Mouse (Mus musculus) lung, postnatal 4 days (tissue): ENCODE measurements around the gene Rbm26.

Experiments
- DNase-seq, 2 experiments: peaks; one replicate each; pipeline ENCODE4 v3.0.0; 2021

The Rbm26 gene

DNA sequence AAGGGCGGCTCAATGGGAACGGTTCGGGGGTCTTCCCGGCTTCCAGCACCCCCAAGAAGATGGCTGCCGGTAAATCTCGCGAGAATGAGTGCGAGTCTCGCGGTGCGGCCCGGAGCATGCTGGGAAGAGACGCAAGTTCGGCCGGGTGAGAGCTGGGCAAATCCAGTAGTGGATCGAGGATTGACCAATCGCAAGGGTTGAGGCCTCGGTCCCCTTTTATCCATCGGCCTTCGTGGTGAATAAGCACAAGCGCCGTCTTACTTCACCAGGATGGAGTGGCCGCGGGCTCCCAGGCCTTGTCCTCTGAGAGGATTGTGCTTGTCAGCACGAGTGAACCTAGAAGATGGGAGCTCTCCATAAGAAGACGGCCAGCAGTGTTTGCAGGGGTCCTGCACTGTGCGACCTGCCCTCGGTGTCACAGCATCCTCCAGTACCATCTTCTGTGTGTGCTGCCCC is at the start of gene Rbm26:
TSS of gene Rbm26 (minus strand) at position 90 of the 456 bp plus-strand sequence.
- DNase-seq = peak; percentile 97 to 98

DNA sequence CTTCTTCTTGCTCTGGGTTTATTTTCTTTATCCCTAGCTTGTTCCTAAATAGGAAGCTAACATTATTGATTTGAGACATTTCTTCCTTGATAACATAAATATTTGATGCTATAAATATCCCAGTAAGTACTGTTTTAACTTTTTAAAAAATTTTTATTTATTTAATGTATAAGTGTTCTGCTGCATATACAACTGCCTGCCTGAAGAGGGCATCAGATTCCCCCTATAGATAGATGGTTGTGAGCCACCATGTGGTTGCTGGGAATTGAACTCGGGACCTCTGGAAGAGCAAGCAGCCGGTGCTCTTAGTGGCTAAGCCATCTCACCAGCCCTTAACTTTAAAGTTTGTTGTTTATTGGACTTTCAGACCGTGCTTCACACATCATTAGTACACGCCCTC is 48.7 kb upstream of the Rbm26 start:
- DNase-seq = no peak

DNA sequence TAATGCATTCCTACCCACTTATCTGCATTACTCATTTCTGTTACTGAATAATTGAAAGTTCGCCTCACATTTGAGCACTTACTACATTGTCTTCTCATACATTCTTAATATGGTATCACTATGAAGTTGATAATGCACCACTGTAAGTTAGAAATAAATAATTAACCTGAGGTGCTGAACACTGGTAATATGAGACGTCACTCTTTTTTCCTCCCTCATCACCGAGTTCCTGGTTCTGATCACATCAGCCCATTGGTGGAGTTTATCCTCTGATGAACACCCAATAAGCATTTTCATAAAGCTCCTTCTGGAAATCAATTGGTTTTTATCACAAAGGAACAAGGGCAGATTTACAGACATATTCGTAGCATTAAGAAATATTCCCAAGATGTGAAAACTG is 45.1 kb upstream of the Rbm26 start:
- DNase-seq = no peak

DNA sequence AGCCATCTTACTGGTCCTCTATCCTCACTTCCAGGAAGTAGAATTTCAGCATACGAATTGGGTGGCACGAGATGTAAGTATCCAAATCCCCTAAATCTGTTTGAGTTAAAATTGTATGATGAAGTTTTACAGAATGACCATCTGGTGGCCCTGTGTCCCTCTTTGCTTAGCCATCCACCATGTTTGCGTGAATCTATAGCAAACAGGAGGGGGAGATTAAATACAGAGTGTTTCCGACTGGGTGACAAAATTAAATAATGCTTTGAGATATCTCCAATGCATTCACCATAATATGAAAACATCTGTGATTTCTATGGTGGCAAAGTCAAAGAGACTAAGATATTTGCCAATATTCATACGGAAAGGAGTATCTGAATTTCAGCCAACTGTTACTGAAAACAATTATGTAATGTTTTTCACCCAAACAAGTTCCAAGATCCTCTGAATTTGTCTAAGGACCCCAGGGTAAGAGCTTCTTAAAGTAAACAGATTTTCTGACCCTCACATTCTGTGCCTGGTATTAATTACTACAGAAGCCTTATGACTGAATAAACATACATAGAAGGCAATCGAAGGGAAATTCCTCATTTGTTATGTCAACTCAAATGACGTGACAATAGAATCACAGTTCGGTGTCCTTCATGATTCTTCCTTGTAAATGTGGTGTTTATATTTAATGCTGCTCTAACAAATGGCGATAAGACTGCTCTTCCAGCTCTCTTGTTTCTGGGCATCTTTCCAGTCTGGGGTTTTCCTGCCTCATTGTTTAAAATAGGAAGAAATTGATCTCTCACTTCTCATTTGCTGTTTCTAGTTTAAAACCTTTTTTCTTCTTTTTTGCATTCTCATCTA is 42.6 kb upstream of the Rbm26 start:
- DNase-seq = no peak

DNA sequence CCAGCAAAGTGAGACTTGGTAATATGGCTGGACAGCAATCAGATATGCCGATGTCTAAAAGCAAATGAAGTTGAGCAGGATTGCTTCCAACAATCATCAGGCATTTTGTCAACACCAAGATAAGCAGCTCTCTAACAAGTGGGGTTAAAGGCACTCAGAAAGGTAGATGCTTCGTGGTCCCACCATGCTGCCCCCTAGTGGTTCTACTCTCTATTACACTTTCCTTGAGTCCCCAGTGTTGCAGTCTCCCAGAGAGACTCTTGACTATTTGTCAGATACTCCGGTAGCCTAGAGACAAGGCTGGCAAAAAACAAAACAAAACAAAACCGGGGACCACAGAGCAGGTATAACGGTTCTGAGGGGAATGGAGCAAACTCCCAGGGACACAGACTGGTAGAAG is 21.3 kb upstream of the Rbm26 start:
- no peak for DNase-seq

DNA sequence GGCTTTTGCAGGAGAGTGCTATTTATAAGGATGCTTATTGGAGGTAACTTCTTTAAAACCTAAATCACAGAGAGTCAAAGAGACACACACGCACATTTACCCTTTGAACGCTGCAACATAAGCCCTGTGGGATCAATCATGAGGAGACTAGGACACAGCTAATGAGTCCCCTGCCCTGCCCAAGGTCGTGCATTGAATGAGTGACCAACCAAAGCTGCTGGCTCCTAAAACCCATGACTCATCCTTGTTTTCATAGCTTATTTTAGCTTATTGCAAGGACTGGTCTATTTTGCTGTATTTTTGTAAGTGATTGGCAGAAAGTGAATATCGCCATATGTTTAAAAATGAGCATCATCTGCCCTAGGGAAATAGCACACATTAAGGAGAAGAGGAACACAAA is 17.6 kb upstream of the Rbm26 start:
- no peak for DNase-seq

DNA sequence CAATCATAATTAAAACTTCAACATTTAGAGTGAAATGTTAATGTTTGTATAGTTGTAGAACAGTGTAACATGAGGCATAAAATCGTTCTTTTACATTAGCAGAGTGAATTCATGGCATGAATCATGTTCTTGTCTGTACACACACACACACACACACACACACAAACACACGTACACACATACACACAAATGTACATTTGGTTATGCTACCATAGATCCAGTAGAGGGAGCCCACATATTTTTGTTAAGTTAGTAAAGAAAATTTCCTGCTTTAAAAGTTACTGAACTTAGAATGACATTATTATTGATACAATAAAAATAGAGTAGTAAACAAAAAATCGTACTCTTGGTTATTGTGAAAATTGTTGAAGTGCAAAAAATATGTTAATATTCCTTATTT is 7.7 kb upstream of the Rbm26 start:
- no peak for DNase-seq

DNA sequence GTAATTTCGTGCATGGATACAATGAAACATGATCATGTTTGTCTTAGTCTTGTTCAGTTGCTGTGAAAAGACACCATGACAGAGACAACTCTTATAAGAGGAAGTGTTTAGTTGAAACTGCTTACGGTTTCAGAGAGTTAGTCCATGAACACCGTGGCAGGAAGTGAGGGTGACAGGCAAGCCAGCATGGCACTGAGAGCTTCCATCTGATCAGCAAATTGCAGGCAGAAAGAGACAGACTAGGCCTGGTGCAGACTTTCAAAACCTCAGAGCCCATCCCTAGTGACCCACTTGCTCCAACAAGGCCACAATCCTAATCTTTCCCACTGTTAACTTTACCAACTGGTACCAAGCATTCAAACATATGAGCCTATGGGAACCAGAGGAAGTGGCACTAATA is 5.7 kb upstream of the Rbm26 start:
- DNase-seq = no peak

DNA sequence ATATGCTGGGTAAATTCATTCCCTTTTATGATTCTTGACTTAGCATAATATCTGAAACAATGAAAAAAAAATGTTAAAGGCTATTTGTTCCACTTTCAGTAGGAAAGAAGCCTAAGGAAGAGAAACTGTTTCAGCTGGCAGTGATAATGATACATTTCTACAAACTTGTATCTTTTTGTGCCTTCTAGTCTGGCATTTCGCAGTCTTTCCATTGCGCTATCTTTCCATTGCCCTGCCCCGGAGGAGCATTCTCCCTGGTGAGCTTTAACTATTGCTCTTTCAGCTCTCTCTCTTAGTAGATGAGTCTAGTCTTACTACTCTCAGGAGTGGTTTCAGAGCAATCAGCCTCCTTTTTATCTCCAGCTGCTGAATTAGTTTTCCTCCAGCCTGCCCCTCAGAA is 2.6 kb upstream of the Rbm26 start:
- DNase-seq = no peak

DNA sequence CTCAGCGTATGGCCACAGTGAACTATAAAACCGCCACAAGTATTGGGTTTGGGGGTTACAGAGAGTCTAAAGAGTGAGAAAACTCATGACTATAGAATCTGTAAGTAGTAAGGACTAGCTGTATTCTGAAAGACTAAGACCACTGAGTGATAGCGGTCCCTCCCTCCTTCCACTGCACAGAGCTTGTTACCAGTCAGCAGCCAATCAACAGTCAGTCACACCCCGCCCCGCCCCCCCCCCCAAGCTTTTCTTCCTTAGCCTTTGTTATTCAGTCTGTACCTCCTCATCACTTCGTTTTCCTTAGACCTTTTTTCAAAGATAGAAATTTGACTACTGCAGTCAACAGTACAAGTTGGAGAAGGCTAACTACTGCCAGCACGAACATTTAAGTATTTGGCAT is 1.9 kb upstream of the Rbm26 start:
- no peak for DNase-seq

DNA sequence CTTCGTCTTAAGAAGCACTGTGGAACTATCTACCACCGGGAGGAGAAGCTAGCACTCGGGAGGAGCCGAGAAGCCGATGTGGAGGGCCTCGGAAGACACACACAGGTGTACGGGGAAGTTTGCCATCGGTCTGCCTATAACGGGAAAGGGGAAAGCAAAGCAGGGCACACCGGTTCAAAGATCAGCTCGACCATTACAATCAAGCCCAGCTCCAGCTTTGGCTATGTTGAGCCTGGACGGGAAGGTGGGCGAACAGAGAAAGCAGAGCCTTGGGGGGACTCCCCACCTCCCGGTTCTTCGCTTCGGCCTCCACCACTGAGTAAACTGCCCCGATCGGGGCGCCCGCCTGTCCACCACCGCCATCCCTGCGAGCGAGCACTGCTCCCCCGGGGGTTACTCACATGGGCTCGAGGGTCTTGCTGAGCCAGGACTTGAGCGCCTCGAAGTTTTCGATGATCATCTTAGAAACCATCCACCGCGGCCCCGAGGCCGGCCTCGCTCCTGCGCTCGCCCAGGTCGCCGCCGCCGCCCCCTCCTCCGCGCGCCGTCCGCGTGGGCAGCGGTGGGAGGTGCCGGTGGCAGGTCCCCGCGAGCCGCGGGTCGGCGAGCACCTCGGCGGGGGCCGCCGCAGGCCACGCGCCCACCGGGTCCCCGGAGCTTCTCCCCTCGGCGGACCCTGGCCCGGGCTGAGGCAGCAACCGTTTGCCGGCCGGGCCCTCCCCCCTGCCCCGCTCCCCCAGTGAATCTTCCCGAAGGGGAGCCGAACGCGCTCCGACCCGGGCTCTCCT is 552 bp downstream of the Rbm26 start:
- no peak for DNase-seq

DNA sequence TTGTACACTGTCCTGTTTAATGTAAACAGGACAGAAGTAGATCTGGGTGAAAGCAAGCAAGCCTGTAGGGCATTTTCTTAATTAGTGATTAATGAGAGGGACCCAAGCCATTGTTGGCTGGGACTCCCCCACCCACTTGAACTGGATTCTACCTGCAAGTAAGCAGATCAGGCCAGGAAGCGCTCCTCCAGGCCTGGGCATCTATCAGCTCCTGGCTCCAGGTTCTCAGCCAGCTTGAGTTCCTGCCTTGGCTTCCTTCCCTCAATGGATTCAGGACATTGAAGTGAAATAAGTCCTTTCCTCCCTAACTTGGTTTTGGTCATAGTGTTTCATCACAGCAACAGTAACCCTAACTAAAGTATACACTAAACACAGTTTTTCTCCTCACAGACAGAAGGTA is 9.9 kb downstream of the Rbm26 start:
- DNase-seq = no peak

DNA sequence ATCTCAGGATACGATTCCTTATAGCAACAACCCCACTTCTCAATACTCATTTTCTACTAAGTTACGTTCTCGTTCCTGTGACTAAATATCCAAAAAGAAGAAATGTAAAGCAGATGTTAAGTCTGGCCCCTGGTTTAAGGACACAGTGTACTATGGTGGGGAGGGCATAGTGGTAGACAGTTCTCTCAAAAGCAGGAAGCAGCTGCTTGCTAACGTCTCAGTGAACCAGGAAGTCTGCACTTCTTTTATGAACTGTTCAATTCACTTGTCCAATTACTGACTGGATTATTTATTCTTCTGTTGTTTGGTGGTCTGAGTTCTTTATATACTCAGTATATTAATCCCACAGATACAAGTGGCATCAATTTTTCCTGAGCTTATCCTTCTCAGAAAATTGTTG is 12.3 kb downstream of the Rbm26 start:
- no peak for DNase-seq

DNA sequence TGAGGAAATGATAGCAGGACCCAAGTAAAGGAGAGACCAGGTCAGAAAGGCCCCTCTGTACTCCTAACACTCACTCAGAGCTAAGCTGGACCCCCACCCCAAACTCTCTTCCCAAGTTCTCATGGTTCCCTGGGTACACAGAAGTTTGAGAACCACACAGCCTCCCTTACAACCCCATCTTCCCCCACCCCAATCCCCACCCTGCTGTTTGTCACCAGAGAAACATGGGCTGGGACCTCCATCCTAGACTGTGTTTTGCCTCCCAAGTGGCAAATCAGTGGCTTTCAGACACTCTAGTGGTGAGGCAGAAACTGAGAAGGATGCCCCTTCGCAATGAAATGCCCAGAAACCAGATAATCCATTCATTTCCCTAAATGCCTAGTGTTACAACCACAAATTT is 15.8 kb downstream of the Rbm26 start:
- DNase-seq = no peak

DNA sequence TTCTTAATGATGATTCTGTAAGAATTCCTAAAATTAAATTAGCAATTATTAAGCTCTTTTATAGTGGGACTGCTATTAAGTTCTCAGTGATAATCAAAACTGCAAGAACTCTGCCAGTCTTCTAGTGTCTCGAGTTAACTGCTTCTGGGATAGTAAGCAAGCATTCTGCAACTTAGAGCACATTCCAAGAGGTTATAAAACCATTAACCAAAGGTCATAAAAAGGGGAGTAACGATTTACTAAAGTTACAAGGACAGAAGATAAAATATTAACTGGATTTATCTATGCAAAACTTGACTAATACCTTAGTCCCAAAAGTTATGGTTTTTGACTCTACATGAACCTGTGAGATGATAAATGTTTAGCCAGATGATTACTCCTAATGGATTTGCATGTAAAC is 18.6 kb downstream of the Rbm26 start:
- DNase-seq = no peak

DNA sequence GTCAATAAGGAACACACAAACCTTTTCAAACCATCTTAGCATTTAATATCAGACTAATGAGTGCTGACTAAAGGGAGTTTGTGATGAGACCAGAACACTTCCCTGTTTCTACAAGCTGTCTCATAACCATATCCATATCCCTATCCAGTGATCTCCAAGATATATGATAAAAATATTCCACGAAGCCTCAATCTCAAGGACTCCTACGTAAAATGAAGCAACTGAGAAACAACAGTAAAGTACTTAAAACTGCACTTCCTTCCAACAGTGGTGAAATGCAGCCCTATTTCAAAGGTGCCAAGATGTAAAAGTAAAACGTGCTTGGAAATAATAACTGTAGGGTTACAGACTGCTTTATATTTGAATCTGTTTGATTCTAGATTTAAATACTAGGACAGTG is 43.1 kb downstream of the Rbm26 start:
- DNase-seq = no peak

DNA sequence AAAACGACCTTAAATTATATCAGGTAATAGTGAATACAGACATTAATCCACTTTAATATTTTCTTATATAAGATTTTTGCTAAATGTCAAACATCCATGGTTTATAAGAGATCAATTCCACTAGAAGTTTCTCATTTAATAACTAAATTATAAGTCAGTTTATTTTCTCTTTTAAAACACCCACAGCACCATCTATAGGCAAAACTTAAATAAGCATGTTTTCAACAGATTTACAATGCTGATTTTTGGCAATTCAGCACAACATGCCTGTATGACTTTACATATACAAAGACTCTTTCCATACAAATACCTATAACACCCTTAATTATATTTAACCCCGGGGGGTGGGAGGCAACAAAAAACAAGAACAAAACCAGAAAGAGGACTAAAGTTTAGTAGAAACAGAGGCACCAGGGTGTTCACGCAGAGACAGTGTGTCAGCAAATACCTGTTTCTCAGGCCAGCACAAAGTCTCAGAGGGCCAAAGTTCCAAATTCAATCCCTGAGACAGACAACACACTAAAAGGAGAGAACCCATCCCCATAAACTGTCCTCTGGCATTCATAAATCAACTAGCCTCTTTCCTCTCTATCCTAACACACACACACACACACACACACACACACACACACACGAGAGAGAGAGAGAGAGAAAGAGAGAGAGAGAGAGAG is 49.3 kb downstream of the Rbm26 start:
- DNase-seq = no peak

DNA sequence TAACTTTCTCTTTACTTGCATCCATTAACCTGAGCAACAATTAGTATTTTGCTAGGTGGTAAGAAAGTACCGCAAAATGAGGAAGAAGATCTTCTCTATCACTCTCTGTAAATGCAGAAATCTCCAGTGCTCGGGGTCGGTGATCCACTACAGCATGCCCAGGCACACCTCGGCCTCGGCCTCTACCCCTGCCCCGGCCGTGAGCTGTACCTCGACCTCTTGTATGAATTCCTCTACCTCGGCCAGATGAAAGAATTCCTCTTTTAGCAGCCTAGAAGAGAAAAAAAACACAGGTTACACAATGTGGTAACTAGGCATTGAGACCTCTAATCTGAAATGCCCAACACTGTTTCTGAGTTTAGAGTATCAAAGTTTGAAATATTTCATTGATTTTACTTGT is 52.6 kb downstream of the Rbm26 start:
- no peak for DNase-seq

DNA sequence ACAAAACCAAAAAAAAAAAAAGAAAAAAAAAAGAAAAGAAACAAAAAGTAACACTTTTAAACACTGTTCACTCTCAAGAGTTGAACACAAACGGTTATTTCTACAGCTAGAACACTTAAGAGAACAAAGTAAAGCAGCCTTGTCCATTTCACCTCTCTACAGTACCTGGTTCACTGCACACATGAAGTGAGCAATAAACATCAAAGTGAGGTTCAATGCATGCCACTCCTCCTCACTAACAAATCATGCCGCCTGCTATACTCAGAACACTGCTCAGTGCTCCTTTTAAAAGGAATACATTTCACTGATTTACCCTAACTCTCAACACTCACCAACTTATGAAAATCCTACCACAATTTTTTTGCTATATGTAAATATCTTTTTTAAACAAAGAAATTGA is 61.7 kb downstream of the Rbm26 start:
- DNase-seq = no peak

DNA sequence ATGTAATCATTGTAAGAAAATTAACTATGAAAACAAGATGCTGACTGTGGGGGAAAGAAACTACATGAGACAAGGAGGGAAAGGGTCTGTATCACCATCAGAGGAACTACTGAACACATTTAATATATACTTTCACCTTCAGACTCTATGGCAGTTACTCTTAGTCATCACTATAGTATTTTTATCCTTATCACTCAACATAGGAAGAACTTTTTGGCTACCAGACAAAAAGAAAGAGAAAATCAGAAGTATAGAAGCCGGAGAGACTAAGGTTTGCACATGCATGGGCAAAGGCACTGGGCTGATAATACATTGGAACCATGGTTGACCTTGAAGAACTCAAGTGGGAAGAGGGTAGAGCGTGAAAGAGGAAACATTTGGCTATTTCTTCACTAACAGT is 70.9 kb downstream of the Rbm26 start:
- DNase-seq = no peak

DNA sequence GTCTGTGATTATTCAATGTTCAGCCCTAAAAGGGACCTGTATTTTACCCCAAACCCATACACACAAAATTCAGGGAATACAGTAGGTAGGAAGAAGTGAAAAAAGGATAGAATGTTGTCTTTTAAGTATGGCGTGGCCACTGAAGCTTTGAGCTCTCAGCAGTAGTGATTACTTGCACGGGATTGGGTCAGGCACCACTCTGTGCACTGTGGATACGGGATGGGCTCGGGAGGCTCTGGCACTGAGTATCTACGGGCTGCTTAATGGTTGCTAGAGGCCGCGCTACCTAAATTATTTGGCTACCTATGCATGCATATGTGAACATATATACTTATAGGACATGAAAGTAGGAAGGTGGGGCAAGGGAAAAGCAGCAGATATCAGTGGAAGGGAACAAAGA is 78.3 kb downstream of the Rbm26 start:
- no peak for DNase-seq

DNA sequence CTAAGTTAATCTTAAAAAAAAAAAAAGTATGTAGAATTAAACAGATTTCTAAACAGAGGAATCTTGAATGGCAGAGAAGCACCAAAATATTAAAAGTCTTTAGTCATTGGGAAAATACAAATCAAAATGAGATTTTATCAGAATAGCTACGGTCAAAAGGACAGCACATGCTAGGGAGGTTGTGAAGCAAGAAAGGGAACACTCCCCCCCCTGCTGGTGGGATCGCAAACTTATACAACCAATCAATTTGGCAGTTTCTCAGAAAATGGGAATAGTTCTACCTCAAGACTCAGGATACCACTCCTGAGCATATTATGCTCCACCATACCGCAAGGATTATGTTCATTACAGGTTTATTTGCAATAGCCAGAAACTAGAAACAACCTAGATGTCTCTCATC is 80.9 kb downstream of the Rbm26 start:
- DNase-seq = no peak

DNA sequence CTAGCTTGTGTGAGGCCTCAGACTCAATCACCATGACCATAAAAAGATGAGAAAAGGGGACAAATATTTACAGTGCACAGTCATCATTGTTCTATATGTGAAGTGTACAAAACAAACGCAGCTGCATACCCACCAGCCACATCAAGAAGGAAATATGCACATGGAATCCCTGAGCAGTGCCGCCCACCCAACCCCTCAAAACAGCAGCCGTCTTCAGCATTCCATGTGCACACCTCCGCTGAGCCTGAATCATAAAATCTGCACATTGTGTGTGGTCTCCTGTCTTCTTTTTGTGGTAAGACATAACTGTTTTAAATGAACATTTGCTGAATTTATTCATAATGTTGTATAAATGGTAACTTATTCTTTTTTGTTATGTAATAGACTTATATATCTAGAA is 90.1 kb downstream of the Rbm26 start:
- no peak for DNase-seq
